Mouse (Mus musculus) forebrain, embryonic 14.5 days (tissue): ENCODE results near the gene Vstm5. TPM values are rescaled to one million over a fixed set of nuclear protein-coding genes. Genes with fewer than 3 reads are reported as not detected.
A peak's percentile ranks its signal among the peaks of the same experiment; 100 is the strongest.
"Not testable (repeated sequence)": the region's sequence is repeated elsewhere in the genome, so short reads cannot be mapped to it uniquely, and the experiment has no call there.

ENCODE experiments used
- ATAC-seq: fragments of 200-750 bp; cut with Nextera tagmentation; 2 replicates; pipeline ENCODE4 v1.8.0; 2017; ENCODE audit warnings: mild to moderate bottlenecking, moderate library complexity
- DNase-seq: peaks from one replicate; pipeline ENCODE4 v3.0.0-alpha.2; 2015; ENCODE audit warnings: low spot score
- H3K27ac ChIP-seq: fragments of 300-500 bp; sonication (generic); 2 replicates; pipeline ENCODE4 v1.5.1; 2014; ENCODE audit warnings: low read depth, mild to moderate bottlenecking, control low read depth, low read length, moderate library complexity
- H3K27me3 ChIP-seq: fragments of 300-500 bp; sonication (generic); replicated peaks from 2 replicates; pipeline ENCODE4 v1.6.1; 2014; ENCODE audit warnings: low read length, control low read depth, mixed read lengths; ENCODE audit not compliant: control insufficient read depth, insufficient read depth
- H3K36me3 ChIP-seq: fragments of 300-500 bp; sonication (generic); 2 replicates; pipeline ENCODE4 v1.6.1; 2014; ENCODE audit warnings: low read length, control low read depth; ENCODE audit not compliant: control insufficient read depth, insufficient read depth
- H3K4me1 ChIP-seq: fragments of 300-500 bp; sonication (generic); 2 replicates; pipeline ENCODE4 v1.6.1; 2014; ENCODE audit warnings: antibody characterized with exemption, low read length, control low read depth; ENCODE audit not compliant: control insufficient read depth, insufficient read depth
- H3K4me2 ChIP-seq: fragments of 300-500 bp; sonication (generic); 2 replicates; pipeline ENCODE4 v1.6.1; 2014; ENCODE audit warnings: mild to moderate bottlenecking, control low read depth, low read length
- H3K4me3 ChIP-seq: fragments of 300-500 bp; sonication (generic); 2 replicates; pipeline ENCODE4 v1.5.1; 2014; ENCODE audit warnings: low read depth, low read length, control low read depth
- H3K9ac ChIP-seq: fragments of 300-500 bp; sonication (generic); 2 replicates; pipeline ENCODE4 v1.6.1; 2014; ENCODE audit warnings: mild to moderate bottlenecking, low read length, control low read depth, moderate library complexity
- H3K9me3 ChIP-seq: fragments of 300-500 bp; sonication (generic); replicated peaks from 2 replicates; pipeline ENCODE4 v1.6.1; 2016; ENCODE audit warnings: low read length, control low read depth, mixed read lengths; ENCODE audit not compliant: control insufficient read depth
- WGBS: fragments of 180-500 bp; shearing (Covaris S2); extraction: QIAGEN DNeasy Blood & Tissue Kit; methylation state at CpG from one replicate; pipeline ENCODE4 v1.1.7; 2014; 5-methylcytosine and 5-hydroxymethylcytosine counted together
- polyA plus RNA-seq: library from polyadenylated mRNA; unstranded; fragments of >200 nt; fragmentation: Nextera tagmentation; extraction: Ambion mirVana; gene quantifications from 2 replicates; pipeline ENCODE4 v1.2.1, GENCODE M21; 2014

The Vstm5 gene
- polyA plus RNA-seq = 7.3 and 9.5 TPM in 2 replicates

- WGBS = 6% methylated on average over 35 of the region's 35 CpGs
- Histone ChIP-seq H3K4me2 (peak within 1 kb of the TSS; percentile 63), H3K9me3 (no peaks in the 10 kb centered on the region), H3K9ac (peak within 1 kb of the TSS; percentile 68), H3K27me3 (no peaks in the 10 kb centered on the region), H3K4me1 (no peaks in the 10 kb centered on the region), H3K36me3 (no peaks in the 10 kb centered on the region), H3K27ac (no peak within 1 kb of the TSS; the same call in 1 of the 2 replicates), H3K4me3 (peak within 1 kb of the TSS; percentile 36)
- ATAC-seq = peak; percentile 91
- DNase-seq = peak; percentile 61
Measured at GRCm38 (mm10) chr9:15239042-15239925, at the start of gene Vstm5. Vstm5 (plus strand) TSS chr9:15239045.

- ATAC-seq, H3K9me3 ChIP-seq, H3K4me2 ChIP-seq, H3K4me3 ChIP-seq, DNase-seq, H3K27me3 ChIP-seq, H3K27ac ChIP-seq, H3K4me1 ChIP-seq, H3K36me3 ChIP-seq, H3K9ac ChIP-seq: not testable (repeated sequence)
- 89% methylated on average over 10 of the region's 10 CpGs for WGBS
Measured at GRCm38 (mm10) chr9:15194806-15195205, 44.0 kb upstream of the Vstm5 start.

GRCm38 (mm10) chr9:15206631-15207030 lies 32.2 kb upstream of the Vstm5 start:
- no peak overlapping the region for H3K4me3 ChIP-seq
- H3K36me3 ChIP-seq = no peaks in the 10 kb centered on the region
- H3K4me2 ChIP-seq = no peak overlapping the region
- WGBS = 95% methylated on average over 4 of the region's 4 CpGs
- no peaks in the 10 kb centered on the region for H3K9me3 ChIP-seq
- H3K27ac ChIP-seq = no peak overlapping the region
- H3K9ac ChIP-seq = no peak overlapping the region
- no peak for DNase-seq
- ATAC-seq = no peak
- no peaks in the 10 kb centered on the region for H3K27me3 ChIP-seq
- no peaks in the 10 kb centered on the region for H3K4me1 ChIP-seq

GRCm38 (mm10) chr9:15209320-15209719 lies 29.5 kb upstream of the Vstm5 start:
- no peak for DNase-seq
- no peak overlapping the region for H3K27ac ChIP-seq
- H3K4me1 ChIP-seq = no peaks in the 10 kb centered on the region
- no peak for ATAC-seq
- H3K27me3 ChIP-seq = no peaks in the 10 kb centered on the region
- H3K9me3 ChIP-seq = no peaks in the 10 kb centered on the region
- H3K9ac ChIP-seq = no peak overlapping the region
- H3K36me3 ChIP-seq = no peaks in the 10 kb centered on the region
- no peak overlapping the region for H3K4me3 ChIP-seq
- no peak overlapping the region for H3K4me2 ChIP-seq
- 72% methylated on average over 2 of the region's 2 CpGs for WGBS

- H3K9ac ChIP-seq = no peak overlapping the region
- no peak overlapping the region for H3K27ac ChIP-seq
- no peak for DNase-seq
- H3K4me2 ChIP-seq = no peak overlapping the region
- WGBS = 78% methylated on average over 3 of the region's 3 CpGs
- no peaks in the 10 kb centered on the region for H3K27me3 ChIP-seq
- H3K4me3 ChIP-seq = no peak overlapping the region
- ATAC-seq = no peak
- H3K36me3 ChIP-seq = no peaks in the 10 kb centered on the region
- H3K4me1 ChIP-seq = no peaks in the 10 kb centered on the region
- H3K9me3 ChIP-seq = no peaks in the 10 kb centered on the region
Measured at GRCm38 (mm10) chr9:15211876-15212275, 27.0 kb upstream of the Vstm5 start.

- WGBS = 75% methylated on average over 1 of the region's 1 CpGs
- Histone ChIP-seq H3K27ac (no peak overlapping the region), H3K27me3 (no peaks in the 10 kb centered on the region), H3K9ac (no peak overlapping the region), H3K4me3 (no peak overlapping the region), H3K36me3 (no peaks in the 10 kb centered on the region), H3K4me2 (no peak overlapping the region), H3K9me3 (no peaks in the 10 kb centered on the region), H3K4me1 (no peaks in the 10 kb centered on the region)
- DNase-seq (no peak), ATAC-seq (no peak)
Measured at GRCm38 (mm10) chr9:15213695-15214094, 25.1 kb upstream of the Vstm5 start.

GRCm38 (mm10) chr9:15224912-15225311 lies 13.9 kb upstream of the Vstm5 start:
- no peak for DNase-seq
- no peak for ATAC-seq
- Histone ChIP-seq H3K9ac (no peak overlapping the region), H3K27ac (no peak overlapping the region), H3K4me3 (no peak overlapping the region), H3K4me1 (no peaks in the 10 kb centered on the region), H3K9me3 (no peaks in the 10 kb centered on the region), H3K27me3 (no peaks in the 10 kb centered on the region), H3K36me3 (no peaks in the 10 kb centered on the region), H3K4me2 (no peak overlapping the region)
- WGBS = 55% methylated on average over 2 of the region's 2 CpGs

GRCm38 (mm10) chr9:15232445-15232844 lies 6.4 kb upstream of the Vstm5 start:
- Histone ChIP-seq H3K9me3 (no peaks in the 10 kb centered on the region), H3K4me1 (no peaks in the 10 kb centered on the region), H3K27me3 (no peaks in the 10 kb centered on the region), H3K27ac (no peak overlapping the region), H3K4me3 (no peak overlapping the region), H3K36me3 (no peaks in the 10 kb centered on the region), H3K4me2 (no peak overlapping the region), H3K9ac (no peak overlapping the region)
- no peak for ATAC-seq
- 89% methylated on average over 3 of the region's 3 CpGs for WGBS
- DNase-seq = no peak

GRCm38 (mm10) chr9:15233604-15234003 lies 5.2 kb upstream of the Vstm5 start:
- H3K4me2 ChIP-seq = no peak overlapping the region
- no peaks in the 10 kb centered on the region for H3K36me3 ChIP-seq
- DNase-seq (no peak), ATAC-seq (no peak)
- no peak overlapping the region for H3K27ac ChIP-seq
- H3K4me1 ChIP-seq = no peaks in the 10 kb centered on the region
- WGBS = 88% methylated on average over 1 of the region's 1 CpGs
- H3K9me3 ChIP-seq = no peaks in the 10 kb centered on the region
- no peaks in the 10 kb centered on the region for H3K27me3 ChIP-seq
- H3K4me3 ChIP-seq = no peak overlapping the region
- no peak overlapping the region for H3K9ac ChIP-seq
